Mouse (Mus musculus) gastrocnemius, adult 2 months (tissue): ENCODE measurements around the gene Bloc1s5. TPM values are rescaled to one million over a fixed set of nuclear protein-coding genes. Genes with fewer than 3 reads are reported as not detected.

ENCODE experiments used
- DNase-seq: peaks from one replicate; pipeline ENCODE4 v3.0.0; 2022
- H3K27ac ChIP-seq: fragments of 200-600 bp; 2 replicates; pipeline ENCODE4 v1.8.1; 2022; ENCODE audit warnings: mild to moderate bottlenecking
- H3K4me3 ChIP-seq: fragments of 200-600 bp; 2 replicates; pipeline ENCODE4 v1.8.1; 2022; ENCODE audit warnings: mild to moderate bottlenecking, moderate library complexity
- CTCF ChIP-seq: fragments of 200-600 bp; IDR thresholded peaks from 2 replicates; pipeline ENCODE4 v1.8.1; 2022; ENCODE audit warnings: antibody characterized with exemption, mild to moderate bottlenecking, moderate library complexity
- intact Hi-C: fragments of 180-260 bp; cut with DNase I; formaldehyde crosslinking; loops from one replicate; pipeline ENCODE4 v1.15.1; 2025
- total RNA-seq, 2 experiments: library from RNA; stranded (reverse); gene quantifications; 2 replicates each; pipeline ENCODE4 v1.2.3; 2021

The Bloc1s5 gene
- total RNA-seq, 2 experiments from 2014 or later: 4.9 to 5.4 TPM

DNA sequence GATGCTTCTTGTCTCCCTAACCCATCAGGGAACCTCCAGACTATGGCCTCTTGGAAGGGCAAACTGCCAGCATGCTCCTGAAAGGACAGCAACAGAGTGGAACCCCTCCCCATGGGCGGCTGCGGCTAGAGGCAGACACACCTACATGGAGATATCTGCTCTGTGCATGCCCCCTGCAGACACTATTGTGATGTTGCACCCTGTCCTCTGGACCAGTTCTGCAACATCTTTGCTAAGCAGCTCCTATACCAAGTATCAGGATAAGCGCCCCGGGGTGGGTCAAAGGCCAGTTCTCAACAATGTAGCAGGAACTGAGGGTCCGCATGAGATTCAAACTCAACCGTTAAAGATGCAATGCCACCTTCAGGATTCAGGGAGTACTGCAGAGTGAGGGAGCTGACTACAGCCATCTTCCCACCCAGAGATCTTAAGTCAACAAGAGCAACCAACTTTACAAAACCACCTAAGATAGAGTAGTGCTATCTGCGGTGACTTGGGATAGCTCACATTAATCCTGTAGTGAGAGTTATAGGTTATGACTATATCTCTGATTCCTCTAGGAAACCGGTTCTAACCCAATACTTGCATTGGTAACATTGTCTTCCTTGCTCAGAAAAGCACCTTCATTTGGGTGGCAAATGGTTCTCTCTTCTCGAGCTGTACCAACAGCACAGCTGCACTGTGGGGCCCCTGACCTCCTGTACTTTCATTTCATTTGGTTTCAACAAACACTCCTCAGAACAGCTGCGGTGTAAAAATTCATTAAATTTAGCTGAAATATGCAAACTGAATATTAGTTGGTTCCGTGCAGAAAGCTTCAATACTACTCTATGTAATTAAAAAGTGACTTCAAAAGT lies 54.1 kb downstream of the Bloc1s5 start:
- Histone ChIP-seq H3K4me3 (peak overlapping the region; percentile 46), H3K27ac (peak overlapping the region; percentile 56; the same call in 1 of the 2 replicates)
- intact Hi-C loops: loop anchor here (1.0 to 5.0 kb wide), 2 partner anchors 54 to 239 kb away; partner anchors contain the start of gene Txndc5
- TF ChIP-seq CTCF: peak; percentile 81
- peak; percentile 73 for DNase-seq

- peak overlapping the region; percentile 56 for H3K27ac ChIP-seq
- intact Hi-C loops: loop anchor here (5.0 kb wide), 1 partner anchor 53 kb away; the partner anchor contains the start of gene Txndc5
- TF ChIP-seq CTCF: no peak
These were observed 54.8 kb downstream of the Bloc1s5 start for GRCm38 (mm10) chr13:38579971-38580600.

GRCm38 (mm10) chr13:38574668-38575067 lies 60.2 kb downstream of the Bloc1s5 start:
- Histone ChIP-seq H3K4me3 (no peak overlapping the region), H3K27ac (no peak overlapping the region)
- no peak for DNase-seq
- intact Hi-C loops: no loop called here
- no peak for TF ChIP-seq CTCF

More at GRCm38 (mm10) chr13:38579971-38580600, 54.8 kb downstream of the Bloc1s5 start:
- peak overlapping the region; percentile 46 for H3K4me3 ChIP-seq
- DNase-seq: no peak

DNA sequence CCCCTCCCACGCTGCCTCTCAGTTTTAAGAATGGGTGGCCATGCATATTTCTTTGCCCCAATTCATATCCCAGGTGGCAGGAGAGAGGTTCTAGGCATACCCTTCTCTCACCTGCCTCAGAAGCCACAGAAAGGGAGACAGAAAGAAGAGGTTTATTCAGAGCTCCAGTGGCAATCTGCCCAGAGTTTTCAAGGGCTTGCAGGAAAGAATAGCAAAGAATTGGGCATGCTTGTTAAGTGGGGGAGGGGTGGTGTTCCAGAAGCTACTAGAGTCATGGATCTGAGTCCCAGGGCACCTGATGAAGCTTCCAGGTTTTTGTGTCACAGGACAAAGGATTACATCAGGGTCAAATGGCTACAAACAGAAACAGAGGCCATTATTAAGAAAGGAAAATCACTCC lies 61.6 kb downstream of the Bloc1s5 start:
- no peak for DNase-seq
- H3K27ac ChIP-seq: no peak overlapping the region
- intact Hi-C loops: no loop called here
- no peak for TF ChIP-seq CTCF
- H3K4me3 ChIP-seq: no peak overlapping the region

DNA sequence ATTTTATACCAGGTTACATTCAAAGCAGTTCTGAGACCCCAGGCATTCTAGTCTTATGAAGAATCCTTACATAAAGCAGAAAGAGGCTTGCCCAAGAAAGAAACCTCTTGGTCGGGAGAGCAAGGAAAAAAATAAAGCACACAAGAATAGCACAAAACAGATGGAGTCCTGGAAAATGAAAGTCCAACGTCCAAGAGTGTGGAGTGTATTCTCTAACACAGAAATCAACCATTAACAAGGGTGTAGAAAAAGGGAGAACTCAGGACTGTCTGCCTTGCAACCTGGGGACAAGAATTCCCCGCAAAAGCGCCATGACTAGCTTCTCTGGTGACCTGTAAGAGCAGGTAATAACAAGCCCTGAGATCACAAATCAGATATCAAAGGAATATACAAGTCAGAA lies 69.7 kb downstream of the Bloc1s5 start:
- H3K4me3 ChIP-seq: no peak overlapping the region
- no peak for DNase-seq
- no peak overlapping the region for H3K27ac ChIP-seq
- intact Hi-C loops: no loop called here
- no peak for TF ChIP-seq CTCF

- no peak for TF ChIP-seq CTCF
- no peak for DNase-seq
- Histone ChIP-seq H3K27ac (no peak overlapping the region), H3K4me3 (no peak overlapping the region)
- intact Hi-C loops: no loop called here
These were observed 80.3 kb downstream of the Bloc1s5 start for GRCm38 (mm10) chr13:38554611-38555010.

DNA sequence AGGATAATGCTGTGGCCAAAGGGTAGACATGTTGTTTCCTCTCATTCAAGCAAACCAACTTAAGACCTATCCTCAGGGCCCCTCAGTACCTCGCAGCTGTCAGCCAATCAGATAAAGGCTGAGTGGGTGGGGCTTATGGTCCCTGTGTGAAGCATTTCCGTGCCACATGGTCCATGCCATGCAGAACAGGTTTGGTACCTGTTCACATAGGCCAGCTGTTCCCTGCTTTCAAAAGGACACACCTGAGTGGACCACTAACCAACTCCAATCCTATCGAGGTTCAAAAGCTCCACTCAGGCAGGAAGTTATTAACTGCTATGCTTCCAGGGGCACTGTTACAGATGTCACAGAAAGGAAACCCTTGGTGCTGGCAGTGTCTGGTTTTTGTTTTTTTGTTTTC lies 80.7 kb downstream of the Bloc1s5 start:
- intact Hi-C loops: no loop called here
- no peak for DNase-seq
- no peak overlapping the region for H3K27ac ChIP-seq
- no peak overlapping the region for H3K4me3 ChIP-seq
- TF ChIP-seq CTCF: no peak

DNA sequence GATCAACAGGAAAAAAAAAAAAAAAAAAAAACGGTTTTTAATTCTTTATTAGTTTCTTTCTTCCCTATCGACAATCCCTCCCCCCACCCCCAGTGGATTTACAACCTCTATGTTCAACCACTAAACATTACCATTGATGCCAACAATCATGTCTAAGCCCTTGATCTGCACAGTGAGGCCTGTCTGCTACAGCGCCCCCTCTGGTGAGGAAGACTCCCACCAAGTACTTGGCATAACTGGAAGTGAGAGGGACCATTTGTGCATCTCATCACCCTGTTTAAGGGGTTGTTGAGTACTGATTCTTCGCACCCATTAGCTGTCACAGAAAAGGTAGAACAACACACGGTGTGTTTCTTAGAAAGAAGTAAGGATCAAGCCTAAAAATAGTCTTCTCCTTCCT lies 86.2 kb downstream of the Bloc1s5 start:
- Histone ChIP-seq H3K4me3 (no peak overlapping the region), H3K27ac (no peak overlapping the region)
- intact Hi-C loops: no loop called here
- 0 out of 2 replicates have a peak, but pooled peaks have one; percentile 2 for TF ChIP-seq CTCF
- no peak for DNase-seq

DNA sequence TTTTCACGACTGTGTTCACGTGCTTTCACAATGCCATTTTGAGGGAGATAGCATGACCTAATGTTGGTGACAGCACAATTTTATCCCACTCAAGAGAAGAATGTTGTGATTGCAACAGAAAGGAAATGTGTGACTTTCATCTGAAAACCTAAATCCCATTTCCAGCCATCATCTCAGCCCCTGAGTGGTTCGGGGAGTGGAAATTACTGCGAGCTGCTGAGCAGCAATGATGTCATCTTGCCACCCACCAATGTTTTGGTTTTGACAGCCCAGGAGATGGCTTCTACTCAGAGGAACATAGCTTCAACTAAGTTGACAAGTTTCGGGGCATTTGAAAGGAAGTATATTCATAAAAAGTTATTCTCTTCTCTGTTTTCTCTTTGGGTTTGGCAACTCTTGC lies 87.2 kb downstream of the Bloc1s5 start:
- Histone ChIP-seq H3K27ac (no peak overlapping the region), H3K4me3 (no peak overlapping the region)
- no peak for DNase-seq
- no peak for TF ChIP-seq CTCF
- intact Hi-C loops: no loop called here

DNA sequence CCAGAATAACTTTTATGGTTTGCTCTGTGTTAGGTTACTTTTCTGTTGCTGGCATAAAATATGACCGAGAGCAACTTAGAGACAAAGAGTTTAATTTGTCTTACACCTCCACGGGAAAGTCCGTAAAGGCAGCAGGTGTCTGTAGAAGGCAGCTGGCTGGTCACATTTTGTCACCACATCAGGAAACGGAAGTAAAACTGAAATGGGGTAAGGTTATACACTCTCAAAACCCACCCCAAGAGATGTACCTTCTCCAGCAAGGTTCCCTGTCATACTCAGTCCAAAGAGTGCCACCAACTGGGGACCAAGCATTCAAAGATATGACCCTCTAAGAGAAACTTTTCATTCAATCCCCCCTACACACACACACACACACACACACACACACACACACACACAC lies 88.2 kb downstream of the Bloc1s5 start:
- Histone ChIP-seq H3K4me3 (no peak overlapping the region), H3K27ac (no peak overlapping the region)
- intact Hi-C loops: no loop called here
- DNase-seq: no peak
- TF ChIP-seq CTCF: no peak

DNA sequence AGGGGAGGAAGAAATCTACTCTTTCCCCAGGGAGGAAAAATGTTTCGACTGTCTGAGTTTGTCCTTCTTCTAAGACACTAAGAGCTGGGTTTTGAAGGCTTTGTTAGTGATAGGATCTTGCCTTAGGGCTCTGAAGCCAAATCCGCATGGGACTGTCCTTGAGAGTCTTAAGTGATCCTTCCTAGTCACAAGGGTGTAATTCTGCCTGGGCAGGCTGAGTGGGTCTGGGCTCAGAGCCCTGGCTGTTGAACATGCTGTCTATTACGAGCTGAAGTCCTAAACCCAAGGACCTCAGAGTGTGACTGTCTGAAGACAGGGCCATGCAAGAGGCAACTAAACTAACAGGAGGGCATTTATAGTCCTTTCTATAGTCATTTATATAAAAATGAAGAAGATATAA lies 89.4 kb downstream of the Bloc1s5 start:
- intact Hi-C loops: no loop called here
- H3K4me3 ChIP-seq: no peak overlapping the region
- TF ChIP-seq CTCF: no peak
- DNase-seq: peak; percentile 86
- peak overlapping the region; percentile 84 for H3K27ac ChIP-seq

GRCm38 (mm10) chr13:38544769-38545445 lies 90.0 kb downstream of the Bloc1s5 start:
- TF ChIP-seq CTCF: no peak
- no peak for DNase-seq
- H3K27ac ChIP-seq: peak overlapping the region; percentile 84
- intact Hi-C loops: no loop called here
- H3K4me3 ChIP-seq: no peak overlapping the region

DNA sequence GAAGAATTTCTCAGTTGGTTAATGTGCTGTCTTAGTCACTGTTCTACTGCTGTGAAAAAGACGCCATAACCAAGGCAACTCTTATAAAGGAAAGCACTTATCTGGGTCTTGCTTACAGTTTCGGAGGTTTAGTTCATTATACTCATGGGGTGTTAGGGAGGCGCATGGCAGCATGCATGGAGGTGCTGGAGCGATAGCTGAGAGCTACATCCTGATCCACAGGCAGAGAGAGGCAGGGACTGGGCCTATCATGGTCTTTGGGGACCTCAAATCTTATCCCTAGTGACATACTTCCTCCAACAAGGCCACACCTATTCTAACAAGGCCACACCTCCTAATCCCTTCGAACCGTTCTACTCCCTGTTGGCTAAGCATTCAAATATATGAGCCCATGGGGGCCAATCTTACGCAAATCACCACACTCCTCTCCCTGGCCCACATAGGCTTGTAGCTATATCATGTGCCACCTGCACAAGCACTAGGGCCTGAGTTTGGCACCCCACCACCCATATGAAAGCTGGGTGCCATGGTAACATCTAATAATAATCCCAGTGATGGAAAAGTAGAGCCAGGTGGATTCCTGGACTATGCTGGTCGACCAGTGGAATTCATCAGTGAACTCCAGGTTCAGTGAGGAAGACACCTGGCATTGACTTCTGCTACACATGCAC lies 91.3 kb downstream of the Bloc1s5 start:
- H3K4me3 ChIP-seq: no peak overlapping the region
- no peak for DNase-seq
- intact Hi-C loops: no loop called here
- no peak overlapping the region for H3K27ac ChIP-seq
- TF ChIP-seq CTCF: no peak

Other genes starting within 250 kb of the Bloc1s5 start
- 10 to 100 TPM; 22.1 to 35.0 TPM for gene Txndc5, start 106.3 kb downstream of the Bloc1s5 start, total RNA-seq
- 10 to 100 TPM; 14.1 to 15.8 TPM for gene Eef1e1, start 23.9 kb upstream of the Bloc1s5 start, total RNA-seq